Mouse (Mus musculus): ENCODE measurements around the gene Rpl9.

Gene Rpl9

GRCm38 (mm10) chr5:65390648-65391644, at the start of gene Rpl9, which contains the start of gene Lias:
Rpl9 (minus strand) TSS chr5:65391444.
Lias (plus strand) TSS chr5:65391497.
- peak; percentile 99 for DNase-seq (ENCODE audit: low spot score)

- no peak for DNase-seq (ENCODE audit: low spot score)
Observed at GRCm38 (mm10) chr5:65438041-65438440, 46.8 kb upstream of the Rpl9 start.

GRCm38 (mm10) chr5:65435806-65436561, 44.7 kb upstream of the Rpl9 start, which contains the start of gene Ugdh:
Ugdh (minus strand) TSS chr5:65435949.
- DNase-seq (ENCODE audit: low spot score): peak; percentile 94

DNA sequence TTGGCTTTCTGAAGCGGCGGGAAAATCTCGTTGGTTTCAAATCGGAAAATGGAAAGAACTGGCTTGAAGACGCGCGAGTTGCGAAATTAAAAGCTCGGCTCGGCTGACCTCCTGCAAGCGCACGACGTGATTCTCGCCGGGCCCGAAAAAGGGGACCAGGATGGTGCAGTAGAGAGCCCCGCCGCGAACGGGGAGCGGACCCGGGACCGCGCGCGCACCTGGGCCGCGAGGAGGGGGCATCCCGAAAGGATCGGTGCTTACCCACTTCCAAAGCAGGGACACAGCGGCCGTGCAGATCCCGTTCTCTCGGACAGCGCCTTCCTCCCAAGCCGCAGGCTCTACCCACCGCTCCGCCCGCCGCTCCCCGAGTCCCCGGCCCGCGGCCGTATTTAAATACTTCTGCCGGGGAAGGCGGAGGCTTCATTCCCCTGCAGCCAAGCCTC, 44.1 kb upstream of the Rpl9 start:
- no peak for DNase-seq (ENCODE audit: low spot score)

GRCm38 (mm10) chr5:65434471-65435362, 43.5 kb upstream of the Rpl9 start:
- no peak for DNase-seq (ENCODE audit: low spot score)

- DNase-seq (ENCODE audit: low spot score): no peak
Observed at GRCm38 (mm10) chr5:65429441-65429840, 38.2 kb upstream of the Rpl9 start.

- no peak for DNase-seq (ENCODE audit: low spot score)
Observed at GRCm38 (mm10) chr5:65428321-65428720, 37.1 kb upstream of the Rpl9 start.

DNA sequence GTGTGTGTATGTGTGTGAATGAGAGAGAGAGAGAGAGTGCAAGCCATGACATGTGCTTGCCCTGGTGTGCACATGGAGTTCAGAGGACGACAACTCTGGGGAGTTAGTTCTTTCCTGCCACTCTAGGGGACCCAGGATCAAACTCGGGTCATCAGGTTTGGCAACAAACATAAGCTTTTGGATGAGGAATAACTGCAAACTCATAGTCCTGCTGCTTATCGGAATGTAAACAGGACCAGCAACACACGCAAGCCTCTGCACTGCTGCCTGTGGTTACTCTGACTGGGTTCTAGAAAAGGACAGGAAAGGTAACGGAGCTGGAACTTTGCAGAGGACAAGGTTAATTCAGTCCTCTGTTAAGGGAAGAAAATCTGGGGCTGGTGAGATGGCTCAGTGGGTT, 34.0 kb upstream of the Rpl9 start:
- no peak for DNase-seq (ENCODE audit: low spot score)

GRCm38 (mm10) chr5:65424215-65424614, 33.0 kb upstream of the Rpl9 start:
- DNase-seq (ENCODE audit: low spot score): no peak

GRCm38 (mm10) chr5:65422803-65423202, 31.6 kb upstream of the Rpl9 start:
- DNase-seq (ENCODE audit: low spot score): no peak

GRCm38 (mm10) chr5:65420822-65421221, 29.6 kb upstream of the Rpl9 start:
- DNase-seq (ENCODE audit: low spot score): no peak

DNA sequence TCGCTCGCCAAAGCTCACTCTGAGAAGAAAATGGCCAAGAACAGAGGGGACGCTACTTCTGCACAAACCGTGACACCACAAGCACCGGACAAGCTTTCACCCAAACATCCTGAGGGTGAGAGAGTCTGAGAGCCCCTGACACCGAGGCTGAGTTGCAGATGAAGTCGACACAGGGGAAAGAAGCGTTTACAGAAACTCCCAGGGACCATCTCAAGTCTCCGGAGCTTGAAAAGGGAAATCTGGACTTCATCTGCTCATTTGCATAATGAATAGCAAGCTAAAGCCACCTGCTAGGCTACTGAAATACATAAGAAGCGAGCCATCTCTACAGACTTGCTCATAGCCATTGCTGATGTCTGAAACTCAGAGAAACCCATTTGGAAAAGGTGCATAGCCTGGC, 27.9 kb upstream of the Rpl9 start:
- DNase-seq (ENCODE audit: low spot score): no peak

GRCm38 (mm10) chr5:65415653-65416458, 24.6 kb upstream of the Rpl9 start:
- DNase-seq (ENCODE audit: low spot score): no peak

- DNase-seq (ENCODE audit: low spot score): no peak
Observed at GRCm38 (mm10) chr5:65407989-65408388, 16.7 kb upstream of the Rpl9 start.

GRCm38 (mm10) chr5:65401251-65401994, 10.2 kb upstream of the Rpl9 start:
- peak; percentile 79 for DNase-seq (ENCODE audit: low spot score)

- no peak for DNase-seq (ENCODE audit: low spot score)
Observed at GRCm38 (mm10) chr5:65394425-65394824, 3.2 kb upstream of the Rpl9 start.

DNA sequence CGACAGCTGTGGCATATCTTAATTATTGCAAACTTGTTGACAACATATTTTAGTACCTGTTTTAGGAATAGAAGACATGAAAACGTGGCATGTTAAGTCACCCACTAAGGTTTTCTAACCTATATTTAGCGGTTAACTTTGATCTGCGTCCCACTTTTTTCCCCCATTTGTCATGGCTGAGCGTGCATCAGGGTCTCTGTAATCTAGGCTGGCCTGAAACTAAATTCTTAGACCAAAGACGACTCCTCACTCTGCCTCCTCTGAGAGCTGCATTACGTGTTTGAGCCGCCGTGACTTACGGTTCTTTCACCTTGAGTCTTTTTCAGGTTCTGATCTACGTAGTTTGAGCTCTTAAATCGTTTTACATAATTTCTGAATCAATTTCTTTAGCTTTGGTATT, 509 bp upstream of the Rpl9 start:
- no peak for DNase-seq (ENCODE audit: low spot score)

- no peak for DNase-seq (ENCODE audit: low spot score)
Observed at GRCm38 (mm10) chr5:65387008-65387867, 4.0 kb downstream of the Rpl9 start.

GRCm38 (mm10) chr5:65385704-65386103, 5.5 kb downstream of the Rpl9 start:
- DNase-seq (ENCODE audit: low spot score): no peak

Measured in ovary, postnatal 14 days (tissue).